9 mouse cellular contexts compared by ENCODE assay signal in genomic region chr19:8820424-8820956, GRCm38 (mm10). TPM values are rescaled to one million over a fixed set of nuclear protein-coding genes. Genes with fewer than 3 reads are reported as not detected.
DNase-seq lines count a peak whose midpoint lies in the region; ATAC-seq and TF ChIP-seq lines count a peak whose summit lies in the region.
"Had no signal": no experiment of that assay in that cellular context is flagged by ENCODE, and none has a peak within 500 bp of the region (broad histone marks: within the 10 kb centered on the region; RNA-seq: fewer than 3 reads in every experiment).

No protein-coding gene starts in this region.

- WGBS in heart, postnatal 0 days = under 1% methylated on average over 39 of the region's 48 CpGs
- 1% methylated on average over 48 of the region's 48 CpGs for WGBS in olfactory bulb, adult 2 months

- peaks cover 20% of the 10 kb centered on the region for H3K4me1 ChIP-seq in heart, postnatal 0 days (ENCODE audit: control insufficient read depth, insufficient read depth)
- peaks cover 5 to 9% of the 10 kb centered on the region in 2 experiments; a peak in 2 of 4 replicates for H3K4me1 ChIP-seq in ES-E14 (ENCODE audit: control insufficient read depth in 2 of 2, insufficient read depth in 2 of 2, low read length in 2 of 2, poor library complexity in 1 of 2)
- peaks cover 2% of the 10 kb centered on the region; the same call in 1 of the 2 replicates for H3K4me1 ChIP-seq in olfactory bulb, adult 2 months (ENCODE audit: control insufficient read depth, insufficient read depth, low read length)

- peak overlapping the region; percentile 95 for H3K4me2 ChIP-seq in heart, postnatal 0 days (ENCODE audit: low read depth, low read length)

- no peak for DNase-seq in heart, postnatal 0 days (ENCODE audit: low spot score)
- DNase-seq in heart, adult 8-10 months (ENCODE audit: low spot score) = no peak
- DNase-seq in ES-E14 (ENCODE audit: low read depth, low spot score) (no peak), liver (peak; percentile 80)
- DNase-seq in Muller cell, postnatal 12 days (ENCODE audit: inconsistent ontology term) = no peak
- DNase-seq in left cerebral cortex, adult 11 months (ENCODE audit: low spot score) = no peak

- ATAC-seq in heart, postnatal 0 days (ENCODE audit: insufficient read depth, low read depth) = peak; percentile 4
- peak; percentile 48 for ATAC-seq in erythroid progenitor cell, adult 5-6 weeks (replicated peaks; ENCODE audit: low FRiP score, poor library complexity, severe bottlenecking)

- H3K4me3 ChIP-seq in heart, postnatal 0 days (ENCODE audit: low read depth, low read length) = peak overlapping the region; percentile 96
- H3K4me3 ChIP-seq in ES-E14 (ENCODE audit: insufficient read depth in 1 of 2, low read depth in 1 of 2, low read length in 2 of 2, poor library complexity in 1 of 2, severe bottlenecking in 1 of 2) = peak overlapping the region; percentile 76 to 89
- peak overlapping the region; percentile 84 for H3K4me3 ChIP-seq in olfactory bulb, adult 2 months (ENCODE audit: insufficient read depth, low read depth, low read length)

- TF ChIP-seq EP300 in heart, postnatal 0 days (IDR thresholded peaks at IDR 0.05; ENCODE audit: low read depth) = no peak

- TF ChIP-seq POLR2A in olfactory bulb, adult 2 months (IDR thresholded peaks at IDR 0.05; ENCODE audit: insufficient read depth, low read depth, low read length) = no peak

- no peaks in the 10 kb centered on the region for H3K9me3 ChIP-seq in heart, postnatal 0 days (replicated peaks; ENCODE audit: control insufficient read depth, low read length)
- no peaks in the 10 kb centered on the region for H3K9me3 ChIP-seq in ES-E14 (ENCODE audit: control insufficient read depth, insufficient read depth, low read depth, low read length)

- H3K36me3 ChIP-seq in heart, postnatal 0 days (replicated peaks; ENCODE audit: control insufficient read depth, insufficient read depth, low read length) = peaks cover 39% of the 10 kb centered on the region
- peaks cover 24% of the 10 kb centered on the region for H3K36me3 ChIP-seq in ES-E14 (ENCODE audit: control insufficient read depth, insufficient read depth, low read length, poor library complexity, severe bottlenecking)

- H3K9ac ChIP-seq in heart, postnatal 0 days (replicated peaks; ENCODE audit: low read depth, low read length) = peak overlapping the region; percentile 97
- H3K9ac ChIP-seq in ES-E14 (ENCODE audit: insufficient read depth, low read depth, low read length, poor library complexity, severe bottlenecking) = peak overlapping the region; percentile 94

- in situ Hi-C loops in ES-E14 (cut with MboI; ENCODE audit: low sequenced_read_pairs in 2 of 2, unreplicated experiment in 2 of 2) = no loop called here

- H3K27ac ChIP-seq in heart, postnatal 0 days (ENCODE audit: low read depth) = peak overlapping the region; percentile 99
- H3K27ac ChIP-seq in ES-E14 (ENCODE audit: insufficient read depth, low read depth, low read length, poor library complexity, severe bottlenecking) = peak overlapping the region; percentile 97
- peak overlapping the region; percentile 99 for H3K27ac ChIP-seq in olfactory bulb, adult 2 months (ENCODE audit: insufficient read depth, low read depth, low read length)

- no peak for TF ChIP-seq CTCF in heart, postnatal 0 days (IDR thresholded peaks at IDR 0.05; ENCODE audit: low read depth)
- TF ChIP-seq CTCF in olfactory bulb, adult 2 months (IDR thresholded peaks at IDR 0.05; ENCODE audit: insufficient read depth, low read depth, low read length) = no peak

- no peaks in the 10 kb centered on the region for H3K27me3 ChIP-seq in heart, postnatal 0 days (ENCODE audit: control insufficient read depth, insufficient read depth, low read length)

TF ChIP-seq in ES-E14, 5 proteins besides CTCF, POLR2A, EP300 and RAD21:
- TF ChIP-seq HCFC1 (IDR thresholded peaks at IDR 0.05; ENCODE audit: borderline replicate concordance, insufficient read depth, low read length) = no peak
- TF ChIP-seq ZNF384 (IDR thresholded peaks at IDR 0.05; ENCODE audit: low read depth, low read length) = no peak
- TF ChIP-seq ZC3H11A (IDR thresholded peaks at IDR 0.05; ENCODE audit: borderline replicate concordance, low read depth, low read length) = no peak
- no peak for TF ChIP-seq CHD2 (IDR thresholded peaks at IDR 0.05; ENCODE audit: low read depth, low read length)
- no peak for TF ChIP-seq MAFK (IDR thresholded peaks at IDR 0.05; ENCODE audit: insufficient read depth, low read depth, low read length)

RNA-seq across cellular contexts. Expression of gene Hnrnpul2, which starts 0.7 kb away (rescaled TPM):
- total RNA-seq in heart, postnatal 0 days (2014; rRNA removed; ENCODE audit: low replicate concordance) = 7.1 and 12.6 TPM in 2 replicates
- 2.5 and 2.6 TPM in 2 replicates for polyA plus RNA-seq in heart, postnatal 0 days (2015; fragmentation: Nextera tagmentation; extraction: Ambion mirVana)
- total RNA-seq in heart, adult 8-10 months (2022) = 10 to 100 TPM; 46.0 to 48.9 (median 46.9) TPM
- 37.5 and 48.5 TPM in 2 replicates for total RNA-seq in ES-E14 (2012; rRNA removed)
- 54.9 and 64.2 TPM in 2 replicates for total RNA-seq in erythroid progenitor cell, adult 5-6 weeks (2015; ENCODE audit: low replicate concordance)
- 154 and 160 TPM in 2 replicates for total RNA-seq in erythroid progenitor cell, adult 5-6 weeks (2017; ENCODE audit: low replicate concordance)
- polyA plus RNA-seq in olfactory bulb, adult 2 months (2012; ENCODE audit: insufficient read depth, insufficient read length, low replicate concordance, missing spikeins) = 134 and 194 TPM in 2 replicates

RNA-seq across cellular contexts. Expression of gene Ttc9c, which starts 1.4 kb away (rescaled TPM):
- total RNA-seq in heart, postnatal 0 days (2014; rRNA removed; ENCODE audit: low replicate concordance) = 20.0 and 27.2 TPM in 2 replicates
- 21.1 and 21.4 TPM in 2 replicates for polyA plus RNA-seq in heart, postnatal 0 days (2015; fragmentation: Nextera tagmentation; extraction: Ambion mirVana)
- 10 to 100 TPM; 13.7 to 16.4 (median 14.9) TPM for total RNA-seq in heart, adult 8-10 months (2022)
- 42.6 and 47.5 TPM in 2 replicates for total RNA-seq in ES-E14 (2012; rRNA removed)
- total RNA-seq in erythroid progenitor cell, adult 5-6 weeks (2015; ENCODE audit: low replicate concordance) = 55.8 and 56.6 TPM in 2 replicates
- total RNA-seq in erythroid progenitor cell, adult 5-6 weeks (2017; ENCODE audit: low replicate concordance) = 59.4 and 73.3 TPM in 2 replicates
- not detected in 2 replicates for polyA plus RNA-seq in olfactory bulb, adult 2 months (2012; ENCODE audit: insufficient read depth, insufficient read length, low replicate concordance, missing spikeins)

RNA-seq across cellular contexts. Expression of gene AC129217.1, which starts 9.1 kb away (rescaled TPM):
- total RNA-seq in heart, postnatal 0 days (2014; rRNA removed; ENCODE audit: low replicate concordance) = 7.0 TPM in 1 of 2 replicates, not detected in the other
- not detected in 2 replicates for polyA plus RNA-seq in heart, postnatal 0 days (2015; fragmentation: Nextera tagmentation; extraction: Ambion mirVana)
- under 1 TPM in 1 of 4 experiments, not detected in 3; 0.53 TPM for total RNA-seq in heart, adult 8-10 months (2022)
- 1.4 and 2.7 TPM in 2 replicates for total RNA-seq in ES-E14 (2012; rRNA removed)
- total RNA-seq in erythroid progenitor cell, adult 5-6 weeks (2015; ENCODE audit: low replicate concordance) = not detected in 2 replicates
- total RNA-seq in erythroid progenitor cell, adult 5-6 weeks (2017; ENCODE audit: low replicate concordance) = 9.5 and 15.5 TPM in 2 replicates
- not detected in 2 replicates for polyA plus RNA-seq in olfactory bulb, adult 2 months (2012; ENCODE audit: insufficient read depth, insufficient read length, low replicate concordance, missing spikeins)
- total RNA-seq: left cerebral cortex, postnatal 25 days had no signal

RNA-seq across cellular contexts. Expression of gene Bscl2, which starts 16.8 kb away (rescaled TPM):
- total RNA-seq in heart, postnatal 0 days (2014; rRNA removed; ENCODE audit: low replicate concordance) = 34.7 and 54.2 TPM in 2 replicates
- polyA plus RNA-seq in heart, postnatal 0 days (2015; fragmentation: Nextera tagmentation; extraction: Ambion mirVana) = 32.1 and 33.3 TPM in 2 replicates
- total RNA-seq in heart, adult 8-10 months (2022) = 10 to 100 TPM; 21.2 to 28.1 (median 24.2) TPM
- total RNA-seq in ES-E14 (2012; rRNA removed) = 62.6 and 79.6 TPM in 2 replicates
- total RNA-seq in erythroid progenitor cell, adult 5-6 weeks (2015; ENCODE audit: low replicate concordance) = 33.9 and 36.0 TPM in 2 replicates
- total RNA-seq in erythroid progenitor cell, adult 5-6 weeks (2017; ENCODE audit: low replicate concordance) = 20.2 and 27.1 TPM in 2 replicates
- polyA plus RNA-seq in olfactory bulb, adult 2 months (2012; ENCODE audit: insufficient read depth, insufficient read length, low replicate concordance, missing spikeins) = not detected in 2 replicates

RNA-seq across cellular contexts. Expression of gene Zbtb3, which starts 18.1 kb away (rescaled TPM):
- total RNA-seq in heart, postnatal 0 days (2014; rRNA removed; ENCODE audit: low replicate concordance) = 1.5 and 1.6 TPM in 2 replicates
- 2.7 and 3.1 TPM in 2 replicates for polyA plus RNA-seq in heart, postnatal 0 days (2015; fragmentation: Nextera tagmentation; extraction: Ambion mirVana)
- total RNA-seq in heart, adult 8-10 months (2022) = 1 to 10 TPM; 1.2 to 2.5 (median 1.5) TPM
- 3.4 TPM in 2 replicates for total RNA-seq in ES-E14 (2012; rRNA removed)
- total RNA-seq in erythroid progenitor cell, adult 5-6 weeks (2015; ENCODE audit: low replicate concordance) = not detected in 2 replicates
- 1.3 TPM in 1 of 2 replicates, not detected in the other for total RNA-seq in erythroid progenitor cell, adult 5-6 weeks (2017; ENCODE audit: low replicate concordance)
- polyA plus RNA-seq in olfactory bulb, adult 2 months (2012; ENCODE audit: insufficient read depth, insufficient read length, low replicate concordance, missing spikeins) = not detected in 2 replicates
